Mouse (Mus musculus) liver, adult 2 months (tissue): ENCODE measurements at regions not wholly inside any gene's neighbourhood (a gene's known extent, or its start where the extent isn't known, plus 50 kb on each side); places are given as distances from the start of the nearest gene placed in this dataset.

Experiments used
- DNase-seq: peaks from one replicate; pipeline ENCODE4 v3.0.0-alpha.2; 2011; ENCODE audit warnings: low read depth, low spot score; ENCODE audit errors: extremely low read depth
- H3K27ac ChIP-seq: fragments of 200-500 bp; replicated peaks from 2 replicates; pipeline ENCODE4 v1.5.1; 2012; ENCODE audit warnings: low read depth, mild to moderate bottlenecking, control low read depth, inconsistent platforms, low read length; ENCODE audit not compliant: insufficient read depth
- H3K27me3 ChIP-seq: fragments of 200-500 bp; 2 replicates; pipeline ENCODE4 v1.6.1; 2012; ENCODE audit warnings: mild to moderate bottlenecking, moderate library complexity, low read length, inconsistent platforms; ENCODE audit not compliant: control insufficient read depth, insufficient read depth
- H3K36me3 ChIP-seq: fragments of 200-500 bp; 2 replicates; pipeline ENCODE4 v1.6.1; 2012; ENCODE audit warnings: low read length, inconsistent platforms; ENCODE audit not compliant: control insufficient read depth, insufficient read depth
- H3K4me1 ChIP-seq: fragments of 200-500 bp; 2 replicates; pipeline ENCODE4 v1.6.1; 2011; ENCODE audit warnings: low read length; ENCODE audit not compliant: control insufficient read depth, insufficient read depth
- H3K4me3 ChIP-seq: fragments of 200-500 bp; 2 replicates; pipeline ENCODE4 v1.5.1; 2011; ENCODE audit warnings: low read depth, mild to moderate bottlenecking, control low read depth, low read length, moderate library complexity; ENCODE audit not compliant: insufficient read depth
- H3K79me2 ChIP-seq: fragments of 200-500 bp; 2 replicates; pipeline ENCODE4 v1.6.1; 2012; ENCODE audit warnings: inconsistent platforms, mild to moderate bottlenecking, low read length, moderate library complexity; ENCODE audit not compliant: control insufficient read depth, insufficient read depth
- H3K9ac ChIP-seq: fragments of 200-500 bp; 2 replicates; pipeline ENCODE4 v1.6.1; 2012; ENCODE audit warnings: low read depth, mild to moderate bottlenecking, control low read depth, inconsistent platforms, low read length
- CTCF ChIP-seq: fragments of 200-500 bp; IDR thresholded peaks from 2 replicates; pipeline ENCODE4 v1.5.1; 2011; ENCODE audit warnings: low read depth, low read length, control low read depth
- POLR2A ChIP-seq: fragments of 200-500 bp; IDR thresholded peaks from 2 replicates; pipeline ENCODE4 v1.6.1; 2011; ENCODE audit warnings: low read length, control low read depth; ENCODE audit not compliant: insufficient read depth; ENCODE audit errors: extremely low read depth
- WGBS: fragments of 180-500 bp; shearing (Covaris S2); methylation state at CpG from one replicate; pipeline ENCODE4 v1.1.7; 2018; 5-methylcytosine and 5-hydroxymethylcytosine counted together

DNA sequence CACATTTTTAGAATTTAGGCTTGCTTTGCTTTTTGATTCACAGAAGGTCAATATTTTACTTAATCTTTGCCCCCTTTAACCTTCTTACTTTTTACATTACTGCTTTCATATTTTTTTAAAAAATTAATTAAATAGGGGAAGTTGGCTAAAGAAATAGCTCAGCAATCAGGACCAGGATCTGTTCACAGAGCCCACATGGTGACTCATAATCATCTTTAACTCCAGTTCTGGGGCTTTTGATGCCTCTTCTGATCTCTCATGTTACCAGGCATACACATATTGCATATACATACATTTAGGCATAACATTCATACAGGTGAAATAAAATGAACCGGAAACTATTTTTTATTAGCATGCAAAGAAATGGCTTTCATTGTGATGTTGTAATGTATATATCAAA is 52.6 kb upstream of the Armcx2 start:
- WGBS = 100% methylated on average over 1 of the region's 1 CpGs
- Histone ChIP-seq H3K79me2 (no peaks in the 10 kb centered on the region), H3K9ac (no peak overlapping the region), H3K27me3 (no peaks in the 10 kb centered on the region), H3K36me3 (no peaks in the 10 kb centered on the region), H3K27ac (no peak overlapping the region), H3K4me1 (no peaks in the 10 kb centered on the region), H3K4me3 (no peak overlapping the region)
- no peak for TF ChIP-seq CTCF
- no peak for TF ChIP-seq POLR2A
- no peak for DNase-seq
